Comparison of ENCODE assay signal across 8 mouse cellular contexts in the genomic region with DNA sequence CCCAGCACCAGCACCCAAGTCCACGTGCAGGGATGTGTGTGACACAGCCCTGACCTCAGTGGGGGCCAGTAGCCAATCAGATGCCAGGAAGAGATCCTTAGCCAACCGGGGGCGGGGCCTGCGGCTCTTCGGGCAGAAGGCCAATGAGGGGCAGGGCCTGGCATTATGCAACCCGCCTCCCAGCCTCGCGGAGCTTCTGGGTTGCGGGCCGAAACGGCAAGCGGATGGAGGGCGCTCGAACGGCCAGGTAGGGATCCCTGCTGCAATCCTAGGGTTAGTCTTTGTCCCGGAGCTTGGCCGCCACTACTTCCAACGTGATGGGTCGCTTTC. TPM values are rescaled to one million over a fixed set of nuclear protein-coding genes. Genes with fewer than 3 reads are reported as not detected.
DNase-seq lines count a peak whose midpoint lies in the region; ATAC-seq and TF ChIP-seq lines count a peak whose summit lies in the region.

No protein-coding gene starts in this region.

- H3K27me3 ChIP-seq in forebrain, embryonic 11.5 days (ENCODE audit: control insufficient read depth, insufficient read depth, low read length): no peaks in the 10 kb centered on the region
- no peaks in the 10 kb centered on the region for H3K27me3 ChIP-seq in heart, embryonic 16.5 days (ENCODE audit: control insufficient read depth, insufficient read depth, low read length)
- no peaks in the 10 kb centered on the region for H3K27me3 ChIP-seq in liver, embryonic 16.5 days (ENCODE audit: control insufficient read depth, insufficient read depth, low read depth, low read length)
- H3K27me3 ChIP-seq in neural tube, embryonic 12.5 days (replicated peaks): no peaks in the 10 kb centered on the region
- no peaks in the 10 kb centered on the region for H3K27me3 ChIP-seq in stomach, postnatal 0 days (ENCODE audit: control insufficient read depth, insufficient read depth, low read length)

- WGBS in forebrain, embryonic 11.5 days: 0% methylated on average over 19 of the region's 19 CpGs
- WGBS in heart, embryonic 16.5 days: under 1% methylated on average over 19 of the region's 19 CpGs
- 0% methylated on average over 19 of the region's 19 CpGs for WGBS in liver, embryonic 16.5 days (ENCODE audit: insufficient replicate concordance)
- WGBS in neural tube, embryonic 12.5 days: 0% methylated on average over 19 of the region's 19 CpGs
- under 1% methylated on average over 19 of the region's 19 CpGs for WGBS in stomach, postnatal 0 days

- TF ChIP-seq EP300 in stomach, postnatal 0 days (optimal IDR thresholded peaks at IDR 0.05): no peak

- peak overlapping the region; percentile 70 for H3K4me2 ChIP-seq in forebrain, embryonic 11.5 days (ENCODE audit: low read depth, low read length, severe bottlenecking)
- H3K4me2 ChIP-seq in heart, embryonic 16.5 days (ENCODE audit: low read depth, low read length): peak overlapping the region; percentile 98
- H3K4me2 ChIP-seq in liver, embryonic 16.5 days (ENCODE audit: low read depth, low read length): peak overlapping the region; percentile 96
- peak overlapping the region; percentile 93 for H3K4me2 ChIP-seq in neural tube, embryonic 12.5 days (replicated peaks)
- peak overlapping the region; percentile 70 for H3K4me2 ChIP-seq in stomach, postnatal 0 days (replicated peaks; ENCODE audit: low read depth)

- peak overlapping the region; percentile 45 for H3K4me3 ChIP-seq in forebrain, embryonic 11.5 days (ENCODE audit: low read depth, low read length)
- peak overlapping the region; percentile 76 for H3K4me3 ChIP-seq in heart, embryonic 16.5 days (ENCODE audit: low read length)
- H3K4me3 ChIP-seq in liver, embryonic 16.5 days (ENCODE audit: low read depth, low read length): peak overlapping the region; percentile 67
- peak overlapping the region; percentile 52 for H3K4me3 ChIP-seq in neural tube, embryonic 12.5 days
- peak overlapping the region; percentile 91 for H3K4me3 ChIP-seq in stomach, postnatal 0 days (ENCODE audit: low read depth, low read length)

- H3K36me3 ChIP-seq in forebrain, embryonic 11.5 days (ENCODE audit: control insufficient read depth, insufficient read depth, low read length): peaks cover 2% of the 10 kb centered on the region
- peaks cover 33% of the 10 kb centered on the region for H3K36me3 ChIP-seq in heart, embryonic 16.5 days (ENCODE audit: control insufficient read depth, insufficient read depth)
- peaks cover 29% of the 10 kb centered on the region for H3K36me3 ChIP-seq in liver, embryonic 16.5 days (ENCODE audit: control insufficient read depth, insufficient read depth)
- H3K36me3 ChIP-seq in neural tube, embryonic 12.5 days: peaks cover 32% of the 10 kb centered on the region
- peaks cover 36% of the 10 kb centered on the region for H3K36me3 ChIP-seq in stomach, postnatal 0 days (ENCODE audit: control insufficient read depth, insufficient read depth, low read length)

- peak; percentile 22; the same call in 1 of the 2 replicates for TF ChIP-seq CTCF in stomach, postnatal 0 days (IDR thresholded peaks at IDR 0.05; ENCODE audit: low read depth)

- ATAC-seq in forebrain, embryonic 11.5 days (replicated peaks; ENCODE audit: low FRiP score): peak; percentile 33; the same call in 1 of the 2 replicates
- ATAC-seq in heart, embryonic 16.5 days (replicated peaks; ENCODE audit: extremely low read depth, insufficient read depth, low FRiP score): peak; percentile 1; the same call in 1 of the 2 replicates
- ATAC-seq in liver, embryonic 16.5 days (ENCODE audit: low read depth): peak; percentile 43
- peak; percentile 30 for ATAC-seq in neural tube, embryonic 12.5 days (ENCODE audit: low FRiP score, low read depth)
- ATAC-seq in stomach, postnatal 0 days (ENCODE audit: low FRiP score, low TSS enrichment): peak; percentile 46

- peak overlapping the region; percentile 12; the same call in 1 of the 2 replicates for H3K27ac ChIP-seq in forebrain, embryonic 11.5 days (ENCODE audit: low read depth, low read length)
- H3K27ac ChIP-seq in heart, embryonic 16.5 days (ENCODE audit: low read length): peak overlapping the region; percentile 99
- H3K27ac ChIP-seq in liver, embryonic 16.5 days (ENCODE audit: low read length): peak overlapping the region; percentile 97
- 0 out of 2 replicates have a peak overlapping the region, but pooled peaks have one; percentile 46 for H3K27ac ChIP-seq in neural tube, embryonic 12.5 days
- H3K27ac ChIP-seq in stomach, postnatal 0 days (replicated peaks): peak overlapping the region; percentile 100

- H3K4me1 ChIP-seq in forebrain, embryonic 11.5 days (replicated peaks; ENCODE audit: control insufficient read depth, insufficient read depth, low read length): peaks cover 34% of the 10 kb centered on the region
- H3K4me1 ChIP-seq in heart, embryonic 16.5 days (ENCODE audit: control insufficient read depth, insufficient read depth, low read length): peaks cover 38% of the 10 kb centered on the region
- peaks cover 59% of the 10 kb centered on the region for H3K4me1 ChIP-seq in liver, embryonic 16.5 days (ENCODE audit: control insufficient read depth, low read depth, low read length)
- H3K4me1 ChIP-seq in neural tube, embryonic 12.5 days: peaks cover 51% of the 10 kb centered on the region
- H3K4me1 ChIP-seq in stomach, postnatal 0 days (replicated peaks; ENCODE audit: control insufficient read depth, insufficient read depth): peaks cover 8% of the 10 kb centered on the region

- H3K9ac ChIP-seq in forebrain, embryonic 11.5 days (ENCODE audit: low read length): peak overlapping the region; percentile 53
- peak overlapping the region; percentile 83 for H3K9ac ChIP-seq in heart, embryonic 16.5 days (ENCODE audit: low read length)
- peak overlapping the region; percentile 74 for H3K9ac ChIP-seq in liver, embryonic 16.5 days (ENCODE audit: low read depth, low read length)
- peak overlapping the region; percentile 69 for H3K9ac ChIP-seq in neural tube, embryonic 12.5 days
- H3K9ac ChIP-seq in stomach, postnatal 0 days (ENCODE audit: low read length): peak overlapping the region; percentile 78

- peak; percentile 97 for DNase-seq in CD4-positive helper T cell, adult 2 months (ENCODE audit: low read depth, low spot score)
- peak; percentile 91 for DNase-seq in c-Kit-negative CD71-positive TER-119-positive erythroid progenitor cells, embryonic 14.5 days (ENCODE audit: low read depth, low spot score)
- DNase-seq in forebrain, embryonic 11.5 days (ENCODE audit: low spot score): peak; percentile 96
- peak; percentile 94 to 97 for DNase-seq in kidney, postnatal 4 days
- DNase-seq in stomach, postnatal 0 days (ENCODE audit: low spot score): peak; percentile 98

- H3K9me3 ChIP-seq in forebrain, embryonic 11.5 days (ENCODE audit: control insufficient read depth, low read length): no peaks in the 10 kb centered on the region
- H3K9me3 ChIP-seq in heart, embryonic 16.5 days (replicated peaks; ENCODE audit: control insufficient read depth, low read length): no peaks in the 10 kb centered on the region
- no peaks in the 10 kb centered on the region for H3K9me3 ChIP-seq in liver, embryonic 16.5 days (replicated peaks; ENCODE audit: control insufficient read depth, low read length)
- no peaks in the 10 kb centered on the region for H3K9me3 ChIP-seq in neural tube, embryonic 12.5 days
- H3K9me3 ChIP-seq in stomach, postnatal 0 days (ENCODE audit: control insufficient read depth, low read length): no peaks in the 10 kb centered on the region

RNA-seq across cellular contexts. Expression of a gene that starts 3.7 kb away (rescaled TPM):
- 8.2 and 10.0 TPM in 2 replicates for polyA plus RNA-seq in forebrain, embryonic 11.5 days (2014; fragmentation: Nextera tagmentation; extraction: Ambion mirVana)
- 19.6 and 21.9 TPM in 2 replicates for polyA plus RNA-seq in heart, embryonic 16.5 days (2015; fragmentation: Nextera tagmentation; extraction: Ambion mirVana)
- 6.9 and 8.5 TPM in 2 replicates for polyA plus RNA-seq in liver, embryonic 16.5 days (2015; fragmentation: Nextera tagmentation; extraction: Ambion mirVana)
- 7.4 and 9.0 TPM in 2 replicates for polyA plus RNA-seq in neural tube, embryonic 12.5 days (2016; fragmentation: Nextera tagmentation; extraction: Ambion mirVana)
- polyA plus RNA-seq in stomach, postnatal 0 days (2015; fragmentation: Nextera tagmentation; extraction: Ambion mirVana): 7.7 and 13.1 TPM in 2 replicates

RNA-seq across cellular contexts. Expression of a gene that starts 10.4 kb away (rescaled TPM):
- 95.9 and 98.4 TPM in 2 replicates for polyA plus RNA-seq in forebrain, embryonic 11.5 days (2014; fragmentation: Nextera tagmentation; extraction: Ambion mirVana)
- polyA plus RNA-seq in heart, embryonic 16.5 days (2015; fragmentation: Nextera tagmentation; extraction: Ambion mirVana): 84.1 and 91.1 TPM in 2 replicates
- 16.4 and 25.4 TPM in 2 replicates for polyA plus RNA-seq in liver, embryonic 16.5 days (2015; fragmentation: Nextera tagmentation; extraction: Ambion mirVana)
- 149 and 174 TPM in 2 replicates for polyA plus RNA-seq in neural tube, embryonic 12.5 days (2016; fragmentation: Nextera tagmentation; extraction: Ambion mirVana)
- 43.0 and 53.7 TPM in 2 replicates for polyA plus RNA-seq in stomach, postnatal 0 days (2015; fragmentation: Nextera tagmentation; extraction: Ambion mirVana)

RNA-seq across cellular contexts. Expression of a gene that starts 21.5 kb away (rescaled TPM):
- 0.11 and 0.24 TPM in 2 replicates for polyA plus RNA-seq in forebrain, embryonic 11.5 days (2014; fragmentation: Nextera tagmentation; extraction: Ambion mirVana)
- polyA plus RNA-seq in heart, embryonic 16.5 days (2015; fragmentation: Nextera tagmentation; extraction: Ambion mirVana): 0.50 TPM in 2 replicates
- 0.06 and 0.07 TPM in 2 replicates for polyA plus RNA-seq in liver, embryonic 16.5 days (2015; fragmentation: Nextera tagmentation; extraction: Ambion mirVana)
- polyA plus RNA-seq in neural tube, embryonic 12.5 days (2016; fragmentation: Nextera tagmentation; extraction: Ambion mirVana): 0.28 TPM in 2 replicates
- polyA plus RNA-seq in stomach, postnatal 0 days (2015; fragmentation: Nextera tagmentation; extraction: Ambion mirVana): 0.29 and 0.41 TPM in 2 replicates

RNA-seq across cellular contexts. Expression of a gene that starts 23.7 kb away (rescaled TPM):
- 0.39 TPM in 1 of 2 replicates, not detected in the other for polyA plus RNA-seq in forebrain, embryonic 11.5 days (2014; fragmentation: Nextera tagmentation; extraction: Ambion mirVana)
- 0.41 and 0.72 TPM in 2 replicates for polyA plus RNA-seq in heart, embryonic 16.5 days (2015; fragmentation: Nextera tagmentation; extraction: Ambion mirVana)
- polyA plus RNA-seq in liver, embryonic 16.5 days (2015; fragmentation: Nextera tagmentation; extraction: Ambion mirVana): 0.07 TPM in 1 of 2 replicates, not detected in the other
- polyA plus RNA-seq in neural tube, embryonic 12.5 days (2016; fragmentation: Nextera tagmentation; extraction: Ambion mirVana): not detected in 2 replicates
- 0.24 and 0.41 TPM in 2 replicates for polyA plus RNA-seq in stomach, postnatal 0 days (2015; fragmentation: Nextera tagmentation; extraction: Ambion mirVana)

RNA-seq across cellular contexts. Expression of a gene that starts 27.0 kb away (rescaled TPM):
- not detected in 2 replicates for polyA plus RNA-seq in forebrain, embryonic 11.5 days (2014; fragmentation: Nextera tagmentation; extraction: Ambion mirVana)
- 0.08 and 0.26 TPM in 2 replicates for polyA plus RNA-seq in heart, embryonic 16.5 days (2015; fragmentation: Nextera tagmentation; extraction: Ambion mirVana)
- polyA plus RNA-seq in liver, embryonic 16.5 days (2015; fragmentation: Nextera tagmentation; extraction: Ambion mirVana): 0.09 and 0.39 TPM in 2 replicates
- 0.65 TPM in 1 of 2 replicates, not detected in the other for polyA plus RNA-seq in neural tube, embryonic 12.5 days (2016; fragmentation: Nextera tagmentation; extraction: Ambion mirVana)
- polyA plus RNA-seq in stomach, postnatal 0 days (2015; fragmentation: Nextera tagmentation; extraction: Ambion mirVana): 20.2 and 22.5 TPM in 2 replicates

Comparison
In these comparisons a context has a peak if more than half of its experiments do, and no peak if none do; other contexts are left out.
1. Peak in every context shown above with its lines: DNase-seq, ATAC-seq, H3K4me3 ChIP-seq and H3K27ac ChIP-seq.
2. H3K27ac ChIP-seq: peak in every context shown above with its lines; median percentile 100 in stomach, postnatal 0 days; 99 in heart, embryonic 16.5 days; 97 in liver, embryonic 16.5 days; 46 in neural tube, embryonic 12.5 days; 12 in forebrain, embryonic 11.5 days.